Mouse (Mus musculus): ENCODE results near the gene Mybpc3.

Mybpc3 gene

DNA sequence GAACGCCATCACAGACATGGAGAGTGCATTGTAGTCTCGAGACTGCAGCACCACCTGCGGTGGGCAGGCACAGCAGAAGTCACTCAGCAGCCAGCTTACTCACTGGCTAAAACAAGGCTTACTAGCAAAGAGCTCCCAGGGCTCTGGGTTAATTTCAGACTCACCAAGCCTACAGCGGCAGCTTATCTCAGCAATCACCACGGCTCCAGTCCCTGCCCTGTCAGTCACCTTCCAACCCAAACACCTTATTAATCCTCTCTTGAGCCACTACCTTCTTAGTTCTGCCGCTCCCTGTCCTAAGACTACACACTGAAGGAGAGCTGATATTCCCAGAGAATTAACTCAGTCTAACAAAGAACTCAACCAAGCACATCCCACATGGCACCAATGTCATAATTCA, 58.3 kb downstream of the Mybpc3 start:
- DNase-seq, result no peak

DNA sequence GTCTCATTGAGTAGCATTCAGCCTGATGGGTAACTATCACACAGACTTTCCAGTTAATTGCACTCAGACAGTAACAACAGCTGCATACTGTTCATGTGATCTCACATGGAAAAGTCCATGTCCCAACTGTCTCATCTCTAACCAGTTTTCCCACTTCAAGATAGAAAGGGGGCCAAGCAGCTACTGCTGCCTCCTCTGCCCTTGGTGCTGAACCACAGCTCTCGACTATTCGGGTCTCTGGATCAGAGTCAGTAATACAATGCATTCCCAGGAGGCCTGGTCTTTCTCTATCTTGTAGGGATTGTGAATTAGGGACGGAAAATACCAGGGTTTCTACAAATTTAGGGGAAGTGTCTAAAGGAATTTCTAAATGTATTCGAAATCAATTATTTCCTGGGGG, 61.9 kb downstream of the Mybpc3 start:
- DNase-seq, result no peak

DNA sequence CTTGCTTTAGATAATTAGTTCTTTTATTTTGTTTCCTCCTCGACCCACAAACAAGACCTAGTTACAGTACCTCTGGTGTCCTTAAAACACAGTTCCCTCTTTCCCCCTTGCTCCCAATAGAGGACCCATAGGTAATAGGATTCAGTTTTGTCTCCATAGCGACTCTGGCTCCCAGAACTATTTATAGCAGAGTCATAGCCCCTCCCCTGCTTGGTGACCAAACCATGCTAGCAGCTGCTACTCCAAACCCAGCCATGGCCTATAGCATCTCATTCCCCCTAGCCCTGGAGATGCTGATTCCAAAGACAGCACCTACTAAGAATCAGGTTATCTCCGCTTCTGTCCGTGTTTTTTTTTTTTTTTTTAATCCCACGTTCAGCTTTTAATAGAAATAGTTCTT, 62.8 kb downstream of the Mybpc3 start:
- DNase-seq, result no peak

DNA sequence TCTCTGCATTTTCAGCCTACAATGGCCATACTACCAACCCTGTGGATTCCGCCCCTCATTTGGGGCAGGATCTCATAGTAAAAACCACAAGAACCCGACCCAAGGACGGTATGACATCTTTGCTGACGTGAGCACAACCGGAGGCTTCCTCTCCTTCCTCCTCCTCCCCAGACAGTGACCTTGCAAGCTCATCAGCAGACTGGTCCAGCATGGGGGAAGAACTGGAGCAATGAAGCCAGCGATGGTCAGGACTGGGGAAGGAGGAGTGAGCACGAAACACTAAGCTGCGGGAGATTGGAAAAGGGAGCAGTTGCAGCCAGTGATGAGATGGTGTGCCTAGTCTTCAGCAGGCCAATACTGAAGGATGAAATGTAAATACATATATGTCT, 64.1 kb downstream of the Mybpc3 start:
- no peak for DNase-seq

DNA sequence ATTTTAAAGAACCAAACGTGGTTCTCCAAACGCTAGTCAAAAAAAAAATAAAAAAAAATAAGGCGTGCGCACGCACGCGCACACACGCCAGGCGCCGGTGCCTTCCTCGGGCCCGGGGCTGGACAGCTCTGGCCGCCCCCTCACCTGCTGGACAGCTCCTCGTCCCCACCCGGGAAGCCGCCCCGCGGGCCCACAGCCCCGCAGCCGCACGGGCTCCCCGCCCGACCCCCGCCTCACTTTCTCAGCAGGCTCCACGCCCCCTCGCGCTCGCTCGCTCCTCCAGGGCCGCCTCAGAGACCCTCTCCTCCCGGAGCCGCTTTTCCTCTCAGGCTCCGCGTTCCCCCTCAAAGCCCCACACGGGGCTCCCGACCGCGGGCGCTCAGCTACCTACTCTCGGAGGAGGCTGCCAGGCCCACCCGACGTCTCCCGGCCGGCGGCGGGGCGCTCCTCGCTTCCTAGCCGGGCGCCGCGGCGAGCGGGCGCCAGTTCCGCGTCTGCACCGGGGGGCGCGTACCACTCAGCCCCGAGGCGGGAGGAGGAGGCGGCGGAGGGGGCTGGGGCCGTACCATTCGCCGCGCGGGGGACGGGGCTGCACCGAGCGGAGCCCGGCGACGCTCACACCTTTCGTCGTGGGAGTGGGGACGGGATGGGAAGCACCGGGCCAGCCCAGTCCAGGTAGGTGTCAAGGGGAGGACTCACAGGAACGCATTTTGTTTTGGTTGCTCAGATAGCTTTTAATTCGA, 64.6 kb downstream of the Mybpc3 start:
- DNase-seq, result peak; percentile 70

DNA sequence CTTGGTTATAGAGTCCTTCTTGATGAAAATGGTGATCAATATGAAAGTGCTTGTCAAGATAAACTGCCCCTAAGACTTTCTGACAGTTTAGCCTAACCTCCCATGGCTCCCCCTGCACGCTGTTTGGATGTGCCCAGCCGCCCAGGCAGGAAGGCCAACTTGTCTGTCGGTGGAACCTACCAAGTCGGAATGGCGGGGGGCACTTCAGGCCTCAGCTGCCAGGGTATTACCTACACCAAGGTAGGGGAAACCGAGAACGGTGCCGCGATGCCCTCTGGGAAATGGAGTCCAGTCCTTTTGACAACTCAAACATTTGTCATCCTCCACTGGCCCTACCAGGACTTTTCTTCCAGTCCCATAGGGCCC, 65.2 kb downstream of the Mybpc3 start:
- peak; percentile 99 for DNase-seq

DNA sequence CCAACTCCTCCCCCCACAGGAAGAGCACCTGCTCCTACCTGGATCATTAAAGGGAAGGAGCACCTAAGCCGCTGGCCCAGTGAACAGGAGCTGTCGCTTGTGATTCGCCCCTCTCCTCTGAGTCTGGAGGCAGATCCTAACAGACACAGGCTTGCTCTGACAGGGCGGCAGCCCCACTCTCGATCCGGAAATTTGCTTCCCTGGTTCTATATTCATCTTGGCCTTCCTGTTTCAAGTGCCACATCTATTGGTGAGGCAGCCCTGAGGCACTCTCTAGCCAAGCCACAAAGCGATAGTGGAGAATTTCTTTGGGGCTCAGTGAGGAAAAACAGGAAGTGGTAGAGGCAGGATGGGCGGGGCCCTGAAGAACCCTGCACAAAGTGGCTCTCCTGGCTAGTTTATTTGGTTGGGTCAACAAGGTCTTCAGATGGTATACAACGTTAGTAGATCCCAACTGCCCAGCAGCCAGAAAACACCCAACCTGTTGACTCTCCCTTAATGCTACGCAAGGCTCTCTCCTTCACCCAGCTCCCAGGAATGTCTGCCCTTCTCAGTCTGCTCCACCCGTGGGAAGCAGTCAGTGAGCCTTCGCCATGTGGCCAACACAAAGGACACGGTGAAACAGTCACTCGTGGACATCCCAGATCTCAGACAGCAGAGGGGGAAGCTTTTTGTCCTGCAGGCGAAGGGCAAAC, 65.9 kb downstream of the Mybpc3 start, which contains the start of gene Madd:
Gene Madd (minus strand): TSS at position 127 of the 695 bp plus-strand sequence.
- DNase-seq, result peak; percentile 90
